Mouse (Mus musculus) lung, postnatal 14 days (tissue): ENCODE measurements around the gene Nptxr.

ENCODE experiments used
- DNase-seq: peaks from one replicate; pipeline ENCODE4 v3.0.0; 2021

Gene Nptxr

GRCm38 (mm10) chr15:79804352-79805071, at the start of gene Nptxr:
TSS of gene Nptxr (minus strand) at chr15:79804766.
- peak; percentile 43 for DNase-seq

- no peak for DNase-seq
Measured at GRCm38 (mm10) chr15:79850143-79850542, 45.6 kb upstream of the Nptxr start.

DNA sequence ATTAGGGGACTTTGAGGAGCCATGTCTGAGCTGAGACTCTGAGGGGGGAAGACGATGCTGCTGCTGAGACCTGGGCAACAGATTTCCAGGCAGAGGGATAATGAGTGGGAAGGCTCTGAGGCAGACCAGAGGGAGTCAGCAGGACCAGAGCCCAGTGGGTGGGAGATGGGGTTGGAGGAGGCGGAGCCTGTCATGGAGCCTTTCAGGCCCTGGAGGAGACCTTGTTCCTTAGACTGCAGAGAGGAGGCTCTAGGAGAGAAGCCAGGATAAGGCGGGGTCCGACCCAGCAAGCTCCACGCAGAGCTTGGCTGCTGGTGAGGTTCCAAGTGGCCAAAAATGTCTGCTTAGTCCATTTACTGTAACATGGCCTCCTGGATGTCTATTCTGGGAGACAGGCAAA, 42.5 kb upstream of the Nptxr start:
- no peak for DNase-seq

DNA sequence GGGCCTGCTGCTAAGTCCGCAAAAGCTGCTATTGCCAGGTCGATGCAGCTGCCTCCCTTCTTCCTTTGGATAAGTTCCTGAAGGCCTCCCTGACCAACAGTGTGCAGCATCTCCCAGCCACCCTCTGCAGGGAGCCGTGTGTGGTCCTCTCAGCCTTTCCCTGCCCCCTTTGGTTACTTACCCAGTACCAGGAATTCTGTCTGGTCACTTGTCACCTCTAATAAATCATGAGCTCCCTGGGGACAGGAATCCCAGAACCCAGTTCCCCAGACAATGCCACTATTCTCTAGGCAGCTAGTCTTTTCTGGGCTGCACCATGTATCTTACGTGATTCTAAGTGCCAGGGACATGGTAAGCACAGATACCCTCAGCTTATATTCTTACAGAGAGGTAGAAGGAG, 41.4 kb upstream of the Nptxr start:
- no peak for DNase-seq

- DNase-seq, result no peak
Measured at GRCm38 (mm10) chr15:79842985-79843384, 38.4 kb upstream of the Nptxr start.

DNA sequence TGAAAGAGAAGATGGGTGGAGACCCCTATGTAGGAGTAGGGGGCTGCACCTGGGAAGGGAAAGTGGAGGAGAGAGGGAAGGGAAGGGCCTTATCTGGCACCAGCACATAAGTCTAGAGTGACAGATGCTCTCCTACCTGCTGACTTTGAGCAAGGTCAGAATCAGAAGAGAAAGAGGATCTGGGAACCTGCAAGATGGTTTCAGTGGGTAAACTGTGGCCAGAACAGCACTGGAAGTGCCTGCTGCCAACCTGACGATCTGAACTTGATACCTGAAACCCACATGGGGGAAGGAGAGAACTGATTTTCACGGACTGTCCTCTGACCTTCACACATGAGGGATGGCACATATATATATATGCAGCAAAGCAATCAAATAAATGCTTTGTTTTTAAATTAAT, 35.7 kb upstream of the Nptxr start:
- no peak for DNase-seq

DNA sequence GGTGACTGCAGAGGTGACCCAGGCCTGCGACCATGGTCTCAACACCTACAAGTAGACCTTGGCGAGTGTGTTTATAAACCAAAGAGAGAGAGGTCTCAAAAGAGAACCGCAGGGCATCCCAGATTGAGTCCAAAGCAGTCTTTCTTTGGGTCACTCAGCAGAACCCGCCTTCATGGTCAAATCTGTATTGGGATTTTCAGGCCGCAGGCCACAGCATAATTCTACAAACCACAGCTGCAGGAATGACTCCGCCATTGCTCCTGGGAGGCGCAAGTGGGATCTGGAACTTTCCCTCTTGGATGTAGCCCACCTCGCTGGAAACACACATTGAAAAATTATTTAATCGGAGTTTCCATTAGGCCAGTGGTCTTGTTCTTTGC, 30.3 kb upstream of the Nptxr start:
- DNase-seq, result no peak

GRCm38 (mm10) chr15:79834130-79834880, 29.7 kb upstream of the Nptxr start, which contains the start of the genes Npcd and Cbx6:
TSS of gene Npcd (minus strand) at chr15:79834237.
TSS of gene Cbx6 (minus strand) at chr15:79834688.
- DNase-seq, result peak; percentile 97

- peak; percentile 39 for DNase-seq
Measured at GRCm38 (mm10) chr15:79833251-79834050, 28.9 kb upstream of the Nptxr start.

- DNase-seq, result peak; percentile 88
Measured at GRCm38 (mm10) chr15:79832064-79832900, 27.7 kb upstream of the Nptxr start.

GRCm38 (mm10) chr15:79830388-79830787, 25.8 kb upstream of the Nptxr start:
- DNase-seq, result peak; percentile 85

GRCm38 (mm10) chr15:79829431-79829830, 24.9 kb upstream of the Nptxr start:
- no peak for DNase-seq

GRCm38 (mm10) chr15:79828366-79829035, 23.9 kb upstream of the Nptxr start:
- no peak for DNase-seq

GRCm38 (mm10) chr15:79827778-79828210, 23.2 kb upstream of the Nptxr start:
- DNase-seq, result no peak

DNA sequence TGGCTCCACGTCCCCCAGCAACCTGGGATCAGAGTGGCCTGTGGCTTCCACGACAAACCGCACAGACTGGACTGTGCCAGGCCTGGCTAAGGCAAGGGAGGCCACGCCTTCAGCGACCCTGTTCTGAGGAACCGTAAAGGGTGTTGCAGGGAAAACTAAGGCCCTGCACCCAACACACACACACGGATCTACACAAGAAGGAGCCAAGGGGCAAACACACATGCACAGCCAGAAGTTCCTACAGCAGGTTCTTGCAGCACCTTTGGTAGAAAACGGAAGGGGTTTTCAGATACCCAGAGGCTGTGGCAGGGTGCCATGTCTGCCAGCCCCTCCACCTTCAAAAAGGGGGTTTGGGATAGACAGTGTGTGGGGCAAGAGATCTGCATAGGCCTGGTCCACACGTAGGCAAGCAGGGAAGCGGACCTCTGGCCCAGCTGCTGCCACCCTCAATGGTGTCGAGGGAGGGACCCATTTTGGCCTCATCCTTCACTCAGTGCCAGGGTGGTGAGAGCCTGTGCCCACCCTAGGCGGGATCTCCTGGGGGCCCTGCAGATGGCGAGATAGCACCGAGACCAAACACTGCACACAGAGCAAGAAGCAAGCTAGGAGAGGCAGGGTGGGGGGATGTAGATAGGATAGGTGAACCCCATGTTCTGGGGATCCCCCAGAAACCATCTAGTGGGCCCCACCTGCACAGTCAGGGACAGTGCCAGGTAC, 22.7 kb upstream of the Nptxr start:
- DNase-seq, result no peak

GRCm38 (mm10) chr15:79826221-79826935, 21.8 kb upstream of the Nptxr start:
- DNase-seq, result no peak

DNA sequence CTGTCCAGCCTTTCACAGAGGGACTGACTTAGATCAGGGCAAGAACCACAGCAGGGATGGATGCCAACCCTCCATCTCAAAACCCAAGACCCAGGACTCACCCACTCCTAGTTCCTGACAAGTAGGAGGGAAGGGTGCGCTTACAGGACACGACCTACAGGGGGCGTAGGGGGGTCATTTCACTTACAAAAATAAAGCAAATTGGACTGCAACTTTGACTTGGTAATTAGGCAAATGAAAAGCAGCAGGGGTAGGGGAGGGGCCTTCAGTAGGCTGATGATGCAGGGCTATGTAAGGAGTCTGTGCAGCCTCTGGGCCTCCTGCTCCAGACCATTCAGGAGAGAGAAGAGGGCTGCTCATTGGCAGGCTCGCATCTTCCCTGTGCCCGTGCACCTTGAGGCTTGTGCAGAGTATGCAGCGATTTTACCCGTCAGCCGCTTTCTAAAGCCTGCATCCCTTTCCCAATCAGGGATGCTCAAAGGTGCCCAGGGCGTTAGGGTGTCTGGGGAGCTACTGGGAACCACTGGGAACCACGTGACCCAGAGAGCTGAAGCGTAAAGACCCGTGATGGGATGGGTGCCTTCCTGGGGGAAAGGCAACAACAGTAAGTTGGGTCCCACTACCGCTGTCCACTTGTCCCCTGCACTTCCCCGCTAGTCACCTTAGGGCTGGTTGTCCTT, 20.7 kb upstream of the Nptxr start:
- no peak for DNase-seq

DNA sequence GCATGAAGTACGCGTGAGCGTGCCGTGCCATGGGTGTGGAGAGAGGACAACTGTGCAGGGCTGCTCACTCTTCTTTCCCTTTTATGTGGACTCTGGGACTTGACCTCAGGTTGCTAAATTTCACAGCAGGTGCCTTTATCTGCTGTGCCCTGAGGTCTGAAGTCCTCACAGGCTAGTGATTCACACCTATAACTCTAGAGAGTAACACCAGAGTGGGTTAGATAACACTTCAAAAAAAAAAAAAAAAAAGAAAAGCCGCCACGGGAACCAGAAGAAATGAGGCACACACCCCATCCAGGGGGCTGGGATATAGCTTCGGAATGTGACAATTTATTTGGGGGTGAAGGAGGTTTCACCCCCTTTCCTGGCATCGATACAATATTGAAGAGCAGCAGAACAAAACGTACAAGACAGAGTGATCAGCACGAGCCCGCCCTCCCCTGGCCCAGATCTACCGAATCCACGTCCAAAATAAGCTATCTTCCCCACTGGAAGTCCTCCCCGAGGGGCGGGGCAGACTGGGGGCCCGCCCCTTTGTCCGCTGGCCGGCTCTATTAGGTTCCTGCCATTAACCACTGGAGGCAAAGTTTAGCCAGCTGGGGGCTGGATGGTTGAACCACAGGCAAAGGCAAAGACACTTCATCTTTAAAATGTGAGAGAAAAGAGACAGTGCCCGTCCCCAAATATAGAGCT, 19.2 kb upstream of the Nptxr start:
- peak; percentile 63 for DNase-seq
